Mouse (Mus musculus): ENCODE results near the gene Ccdc12.

Ccdc12 gene

DNA sequence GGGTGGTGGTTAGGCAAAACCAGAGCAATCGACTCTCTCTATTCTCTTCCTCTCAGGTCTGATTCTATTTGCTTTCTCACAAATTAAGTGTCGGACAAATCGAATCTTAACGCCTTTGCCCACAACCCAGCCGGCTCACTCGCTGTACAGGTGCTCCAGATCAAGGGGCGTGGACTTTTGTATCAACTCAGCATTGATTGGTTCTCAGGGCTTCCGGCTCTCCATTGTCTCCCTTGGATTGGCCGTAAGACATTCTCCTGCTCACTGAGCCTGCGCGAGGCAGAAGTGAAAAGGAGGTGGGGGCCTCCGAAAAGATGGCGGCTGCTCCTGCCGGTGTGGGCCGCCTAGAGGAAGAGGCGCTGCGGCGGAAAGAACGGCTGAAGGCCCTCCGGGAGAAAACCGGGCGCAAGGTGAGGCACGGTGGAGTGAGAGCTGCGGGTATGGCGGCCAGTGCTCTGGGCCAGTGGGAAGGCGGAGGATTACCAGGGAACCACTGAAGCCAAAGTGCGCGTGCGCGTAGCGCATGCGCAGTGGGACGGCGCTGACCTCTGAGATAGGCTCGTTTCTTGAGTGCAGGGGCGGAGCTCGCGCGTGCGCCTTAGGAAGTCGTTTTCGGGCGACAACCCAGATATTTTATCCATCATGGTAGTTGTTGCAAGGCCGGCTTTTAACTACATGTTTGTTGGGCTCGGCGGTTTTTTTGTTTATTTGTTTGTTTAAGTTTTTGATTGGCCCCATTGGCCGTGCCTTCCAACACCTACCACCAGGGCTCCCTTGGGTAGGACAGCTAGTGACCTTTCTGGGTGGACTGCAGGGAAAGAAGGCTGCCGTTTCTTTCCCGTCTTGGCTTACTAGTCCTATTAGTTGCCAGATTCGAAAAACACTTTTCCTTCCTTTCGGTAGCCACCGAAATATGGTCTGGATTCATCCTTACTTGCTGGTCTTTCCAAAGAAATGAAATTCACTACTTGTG lies at the start of gene Ccdc12:
Gene Ccdc12, plus strand, starts transcription at position 255 of the 973 bp plus-strand sequence.
- in situ Hi-C loops (cut with MboI, MseI): no loop called here

DNA sequence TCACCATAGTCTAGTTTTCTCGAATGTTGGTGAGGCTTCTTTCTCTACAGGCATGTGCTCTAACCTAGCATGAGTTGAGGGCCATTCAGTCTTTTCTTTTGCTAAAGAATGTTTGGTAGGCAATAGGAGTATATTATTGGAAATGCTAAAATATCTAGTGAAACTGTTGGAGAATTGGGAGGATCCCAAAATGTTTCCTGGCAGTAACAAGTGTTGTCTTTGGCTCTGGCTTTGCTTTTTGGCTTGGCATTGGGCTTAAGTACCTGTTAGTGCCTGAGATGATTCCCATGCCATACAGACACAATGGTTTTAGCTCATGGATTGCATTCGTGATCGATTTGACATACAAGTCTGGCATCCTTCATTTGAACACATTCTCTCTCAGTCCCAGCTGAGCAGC lies 44.8 kb upstream of the Ccdc12 start:
- in situ Hi-C loops (cut with MboI, MseI): no loop called here

DNA sequence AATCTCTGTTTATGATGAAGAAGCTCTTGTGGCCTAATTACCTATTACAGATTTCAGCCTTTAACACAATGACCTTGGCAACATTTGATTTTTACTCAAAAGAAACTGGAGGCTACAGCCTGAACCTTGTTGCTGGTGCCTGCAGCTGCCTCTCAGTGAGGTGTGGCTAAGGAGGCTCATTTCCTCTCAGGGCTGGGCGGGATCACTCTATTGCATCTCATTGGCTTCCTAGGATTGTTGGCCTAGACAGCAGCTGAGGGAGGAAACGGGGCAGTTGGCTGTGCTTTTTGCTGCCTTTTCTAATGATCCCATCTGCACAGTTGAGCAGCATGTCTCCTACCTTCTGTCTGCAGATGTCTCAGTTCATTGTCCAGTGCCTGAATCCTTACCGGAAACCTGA lies 39.2 kb upstream of the Ccdc12 start:
- in situ Hi-C loops (cut with MboI, MseI): no loop called here

GRCm38 (mm10) chr9:110620180-110620579 lies 36.1 kb upstream of the Ccdc12 start:
- in situ Hi-C loops (cut with MboI, MseI): no loop called here

- in situ Hi-C loops (cut with MboI, MseI): no loop called here
These were observed 35.6 kb upstream of the Ccdc12 start for GRCm38 (mm10) chr9:110620685-110621084.

DNA sequence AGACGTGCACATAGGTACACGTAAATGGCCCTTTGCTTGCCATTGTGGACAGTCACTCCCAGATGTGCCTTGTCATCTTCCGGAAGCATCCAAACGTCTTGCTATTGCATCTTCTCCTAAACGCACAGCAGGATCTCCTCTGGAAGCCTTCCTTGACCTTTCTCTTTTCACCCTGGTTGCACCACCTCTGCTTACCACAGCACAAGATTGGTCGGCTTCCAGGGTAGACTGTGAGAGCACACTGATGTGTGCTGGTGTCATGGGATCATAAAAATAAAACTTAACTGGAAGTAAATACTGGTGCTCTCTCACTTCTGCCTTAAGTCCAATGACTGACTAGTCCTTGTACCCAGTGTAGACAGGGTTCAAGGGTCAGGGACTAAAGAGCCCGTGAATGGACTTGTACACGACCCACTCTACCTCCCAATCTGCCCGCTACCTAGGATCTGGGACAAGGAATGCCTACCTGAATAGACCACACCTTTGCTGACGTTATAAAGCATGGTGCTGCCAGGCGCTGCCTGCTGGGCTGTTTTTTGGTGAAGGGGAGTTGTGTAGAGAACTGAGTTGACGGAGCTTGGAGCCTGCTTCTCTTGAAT lies 33.6 kb upstream of the Ccdc12 start:
- in situ Hi-C loops (cut with MboI, MseI): no loop called here

DNA sequence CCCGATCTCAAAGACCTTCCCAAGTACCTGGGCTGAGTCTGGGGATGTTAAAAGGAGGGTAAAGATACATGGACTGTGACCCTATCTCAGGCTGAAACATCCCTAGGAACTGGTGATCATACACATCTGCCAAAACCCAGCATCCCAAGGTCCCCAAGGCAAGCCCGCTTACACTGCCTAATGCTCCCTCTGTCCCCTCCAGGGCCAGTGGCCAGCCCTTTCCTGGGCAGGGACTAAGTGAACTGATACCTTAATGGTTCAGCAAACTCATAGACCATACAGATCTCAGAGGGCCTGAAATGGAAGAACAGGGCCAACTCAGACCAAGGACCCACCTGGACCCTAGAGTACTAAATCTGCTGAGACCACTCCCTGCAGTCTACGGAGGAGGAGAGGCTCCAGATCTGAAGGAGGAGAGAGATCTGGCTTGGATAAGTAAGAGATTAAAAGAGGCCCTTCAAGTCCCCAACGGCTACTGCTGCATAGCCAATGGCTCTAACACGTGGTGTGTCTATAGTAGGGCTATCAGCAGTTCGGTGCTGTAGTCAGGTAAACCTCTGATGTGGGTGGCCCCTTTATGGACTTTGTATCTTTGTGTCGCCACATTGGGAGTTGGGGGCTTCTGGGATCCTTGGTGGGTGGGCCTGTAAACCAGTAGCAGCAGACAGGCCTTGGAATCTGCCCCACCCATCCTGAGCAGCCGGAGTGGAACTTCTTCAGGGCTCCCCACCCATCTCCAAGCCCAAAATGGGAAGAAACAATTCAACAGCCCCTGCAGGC lies 32.7 kb upstream of the Ccdc12 start:
- in situ Hi-C loops (cut with MboI, MseI): no loop called here

GRCm38 (mm10) chr9:110624361-110625166 lies 31.7 kb upstream of the Ccdc12 start, which contains the start of gene Nradd:
Nradd (minus strand) TSS chr9:110624452.
- in situ Hi-C loops (cut with MboI, MseI): no loop called here

GRCm38 (mm10) chr9:110625350-110625908 lies 30.9 kb upstream of the Ccdc12 start:
- in situ Hi-C loops (cut with MboI, MseI): no loop called here

- in situ Hi-C loops (cut with MboI, MseI): no loop called here
These were observed 26.1 kb upstream of the Ccdc12 start for GRCm38 (mm10) chr9:110630171-110630570.

GRCm38 (mm10) chr9:110631191-110631590 lies 25.1 kb upstream of the Ccdc12 start:
- in situ Hi-C loops (cut with MboI, MseI): no loop called here

DNA sequence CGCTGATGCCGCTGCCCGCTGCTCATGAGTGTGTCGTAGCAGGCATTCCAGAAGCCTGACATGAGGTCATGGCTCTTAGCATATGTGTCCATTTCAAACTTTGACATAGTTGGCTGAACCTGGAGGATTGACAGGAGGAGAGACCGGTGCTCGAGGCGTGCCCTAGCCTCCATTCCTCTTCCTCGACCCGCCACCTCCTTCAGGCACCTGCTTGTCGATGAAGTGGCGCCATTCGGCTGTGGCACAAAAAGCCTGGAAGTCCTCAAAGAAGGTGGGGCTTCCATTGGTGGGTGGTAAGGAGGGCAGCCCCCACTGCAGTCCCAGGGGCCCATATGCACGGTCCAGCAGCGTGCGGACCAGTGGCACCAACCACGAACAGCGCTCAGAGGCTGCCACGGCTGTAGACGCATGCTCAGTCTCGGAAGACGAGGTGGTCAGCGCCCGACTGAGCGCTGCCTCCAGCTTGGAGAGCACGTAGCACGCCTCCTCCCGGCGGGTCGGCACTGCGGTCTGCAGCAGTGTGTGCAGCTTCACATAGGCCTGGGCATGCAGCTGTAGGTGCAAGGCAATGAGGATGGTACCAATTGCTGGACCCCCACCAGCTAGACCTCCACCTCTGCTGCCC lies 24.5 kb upstream of the Ccdc12 start:
- in situ Hi-C loops (cut with MboI, MseI): no loop called here

GRCm38 (mm10) chr9:110632671-110633070 lies 23.6 kb upstream of the Ccdc12 start:
- in situ Hi-C loops (cut with MboI, MseI): no loop called here

- in situ Hi-C loops (cut with MboI, MseI): no loop called here
These were observed 22.4 kb upstream of the Ccdc12 start for GRCm38 (mm10) chr9:110633882-110634281.

DNA sequence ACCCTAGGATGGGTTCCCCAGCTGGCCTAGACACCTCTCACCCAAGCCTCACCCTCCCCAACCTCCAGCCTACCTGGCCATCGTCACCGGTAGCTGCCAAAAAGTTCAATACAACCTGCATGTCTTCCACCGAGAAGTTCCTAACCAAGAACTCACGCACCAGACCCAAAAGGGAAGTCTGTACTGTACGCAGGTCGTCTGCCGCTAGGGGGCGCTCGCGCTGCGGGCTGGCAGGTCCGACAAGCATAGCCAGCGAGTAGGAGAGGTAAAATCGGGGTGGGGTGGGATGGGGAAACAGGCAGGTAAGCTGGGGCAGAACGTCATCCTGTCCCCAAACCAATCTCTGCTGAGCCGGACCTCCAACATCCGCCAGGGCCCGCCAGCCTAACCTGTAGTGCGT lies 21.1 kb upstream of the Ccdc12 start:
- in situ Hi-C loops (cut with MboI, MseI): no loop called here

- in situ Hi-C loops (cut with MboI, MseI): no loop called here
These were observed 17.7 kb upstream of the Ccdc12 start for GRCm38 (mm10) chr9:110638611-110639021.

DNA sequence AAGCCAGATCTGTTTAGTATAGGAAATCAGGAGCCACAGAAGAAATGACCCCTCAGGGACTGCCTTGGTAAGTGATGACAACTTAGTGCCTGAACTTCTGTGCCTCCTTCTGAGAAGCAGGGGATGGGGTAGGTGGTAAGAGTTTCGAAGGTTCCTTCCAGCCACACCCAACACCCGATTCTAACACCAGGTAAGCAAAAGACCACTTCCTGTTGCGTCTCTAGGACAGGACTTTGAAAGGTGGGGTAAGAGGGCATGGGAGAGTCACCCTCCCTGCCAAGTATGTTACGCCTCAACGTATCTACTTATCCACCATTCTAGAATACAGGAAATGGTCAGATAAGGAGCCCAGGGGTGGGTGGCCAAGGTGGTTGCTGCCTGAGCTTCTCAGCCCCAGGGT lies 15.3 kb upstream of the Ccdc12 start:
- in situ Hi-C loops (cut with MboI, MseI): loop anchor here (5.0 to 10.0 kb wide), 2 partner anchors 76 to 1986 kb away; no protein-coding TSS in a partner anchor

GRCm38 (mm10) chr9:110642812-110643524 lies 13.3 kb upstream of the Ccdc12 start:
- in situ Hi-C loops (cut with MboI, MseI): loop anchor here (5.0 to 10.0 kb wide), 2 partner anchors 74 to 1988 kb away; no protein-coding TSS in a partner anchor

DNA sequence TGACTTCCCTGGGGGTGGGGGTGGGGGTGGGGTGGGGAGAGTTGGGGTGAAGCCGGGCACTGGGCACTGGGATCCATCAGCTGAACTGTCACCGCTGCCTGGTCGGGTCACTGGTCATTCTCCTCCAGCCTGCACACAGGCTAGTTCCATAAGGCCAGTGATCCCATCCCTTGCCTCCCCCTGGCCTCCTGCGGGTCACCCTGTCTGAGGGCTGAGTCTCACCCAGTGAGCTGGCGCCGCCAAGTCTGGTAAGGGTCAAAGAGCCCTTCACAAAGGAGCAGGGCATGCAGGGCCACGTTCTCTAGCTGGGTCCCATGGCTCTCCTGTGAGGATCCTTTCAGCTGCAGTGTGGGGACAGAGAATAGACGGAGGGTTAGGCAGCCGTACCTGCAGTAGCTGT lies 12.5 kb upstream of the Ccdc12 start:
- in situ Hi-C loops (cut with MboI, MseI): loop anchor here (5.0 to 10.0 kb wide), 2 partner anchors 74 to 1989 kb away; no protein-coding TSS in a partner anchor
